Mouse (Mus musculus): Measurements from ENCODE around the gene Xrra1.

Gene Xrra1

DNA sequence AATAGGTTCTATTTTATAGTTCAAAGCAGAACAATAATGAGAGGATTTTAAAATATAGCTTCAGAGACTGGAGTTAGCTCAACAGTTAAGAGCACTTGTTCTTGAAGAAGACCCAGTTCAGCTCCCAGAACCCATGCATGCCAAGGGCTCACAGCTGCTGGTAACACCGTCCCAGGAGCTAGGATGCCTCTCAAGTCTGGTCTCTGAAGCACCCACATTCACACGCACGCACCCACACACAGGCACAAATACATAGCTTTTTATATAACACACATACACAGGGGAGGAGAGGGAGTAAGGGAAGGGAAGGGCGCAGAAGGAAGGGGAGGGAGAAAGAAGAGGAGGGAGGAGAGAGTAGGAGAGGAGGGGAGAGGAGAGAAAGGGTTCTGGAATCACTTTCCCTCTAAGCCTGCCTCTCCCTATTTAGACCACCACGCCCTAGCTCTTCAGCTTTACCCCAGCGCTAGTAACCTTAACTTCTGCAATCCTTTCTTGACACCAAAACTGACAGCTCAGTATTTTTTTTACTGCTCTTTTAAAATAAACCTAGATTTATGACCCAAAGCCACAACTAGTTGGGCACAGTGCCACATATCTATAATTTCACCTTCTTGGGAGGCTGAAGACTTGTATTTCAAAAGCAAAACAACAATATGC, 94.7 kb downstream of the Xrra1 start:
- DNase-seq (ENCODE audit: low spot score in 2 of 2), result peak; percentile 5 to 32

GRCm38 (mm10) chr7:99954212-99954611, 95.3 kb downstream of the Xrra1 start:
- peak; percentile 10 to 47 for DNase-seq (ENCODE audit: low spot score in 2 of 2)

DNA sequence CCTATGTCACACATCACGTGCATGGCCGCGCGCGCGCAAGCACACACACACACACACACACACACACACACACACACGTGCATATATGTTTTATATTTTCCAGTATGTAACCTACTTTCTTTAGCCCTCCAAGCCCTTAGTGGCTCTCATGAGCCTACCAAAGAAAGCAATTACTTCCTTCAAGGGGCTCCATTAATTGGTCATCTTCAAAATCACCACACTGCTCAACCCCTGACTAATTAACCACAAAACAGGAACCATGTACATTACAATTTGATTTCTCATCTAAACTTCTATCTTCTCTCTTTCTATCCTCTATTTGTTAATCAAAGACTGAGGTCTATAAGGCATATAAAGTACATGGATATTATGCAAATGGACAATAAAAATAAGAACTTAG, 97.2 kb downstream of the Xrra1 start:
- DNase-seq (ENCODE audit: low spot score in 2 of 2), result peak in 1 of 2 experiments; percentile 8

- peak; percentile 12 to 41 for DNase-seq (ENCODE audit: low spot score in 2 of 2)
These were observed 98.5 kb downstream of the Xrra1 start for GRCm38 (mm10) chr7:99957226-99957965.

GRCm38 (mm10) chr7:99960571-99960970, 101.7 kb downstream of the Xrra1 start:
- DNase-seq (ENCODE audit: low spot score in 2 of 2), result peak; percentile 13 to 36

DNA sequence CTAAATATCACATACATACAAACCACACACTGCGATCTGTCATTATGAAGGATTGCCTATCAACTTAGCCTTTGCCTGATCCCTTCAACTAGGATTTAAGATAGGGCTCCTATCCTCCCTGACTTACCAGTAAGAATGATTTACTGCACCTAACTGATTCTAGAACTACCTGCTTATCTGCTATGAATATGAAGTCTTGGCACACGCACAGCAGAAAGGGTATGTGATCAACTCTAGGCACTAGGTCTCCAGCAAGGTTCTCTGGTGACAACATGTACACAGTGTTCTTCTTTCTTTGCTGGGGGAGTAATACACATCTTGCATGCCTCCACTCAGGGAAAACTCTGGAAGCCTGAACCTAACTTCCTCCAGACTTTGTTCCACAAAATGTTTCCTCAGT, 102.6 kb downstream of the Xrra1 start:
- peak; percentile 10 to 13 for DNase-seq (ENCODE audit: low spot score in 2 of 2)

GRCm38 (mm10) chr7:99962536-99963236, 103.8 kb downstream of the Xrra1 start:
- peak; percentile 16 to 42 for DNase-seq (ENCODE audit: low spot score in 2 of 2)

DNA sequence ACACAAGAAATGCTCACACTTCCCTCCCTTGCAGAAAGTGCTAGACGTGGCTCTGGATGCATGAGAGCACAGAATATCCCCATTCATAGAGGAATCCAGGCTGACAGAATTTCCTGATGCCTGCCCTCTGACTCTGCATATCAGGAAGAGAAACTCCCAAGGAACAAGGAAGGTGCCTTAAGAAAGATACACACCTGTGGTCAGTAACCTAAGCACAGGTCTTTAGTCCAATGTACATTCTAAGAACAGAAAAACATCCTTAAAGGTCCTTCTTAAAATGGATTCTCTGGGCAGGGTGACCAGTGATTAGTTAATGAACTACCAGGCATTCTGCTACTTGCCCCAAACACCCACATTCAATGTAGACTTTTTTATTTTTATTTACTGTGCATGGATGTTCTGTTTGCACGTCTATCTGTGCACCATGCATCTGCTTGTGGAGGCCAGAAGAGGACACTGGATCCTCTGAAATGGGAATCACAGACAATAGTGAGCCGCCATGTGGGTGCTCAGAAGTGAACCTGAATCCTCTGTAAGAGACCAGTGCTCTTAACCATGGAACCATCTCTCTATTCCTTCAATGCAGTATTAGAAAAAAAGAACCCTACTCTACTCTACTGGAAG, 104.4 kb downstream of the Xrra1 start:
- DNase-seq (ENCODE audit: low spot score in 2 of 2), result peak in 1 of 2 experiments; percentile 19

DNA sequence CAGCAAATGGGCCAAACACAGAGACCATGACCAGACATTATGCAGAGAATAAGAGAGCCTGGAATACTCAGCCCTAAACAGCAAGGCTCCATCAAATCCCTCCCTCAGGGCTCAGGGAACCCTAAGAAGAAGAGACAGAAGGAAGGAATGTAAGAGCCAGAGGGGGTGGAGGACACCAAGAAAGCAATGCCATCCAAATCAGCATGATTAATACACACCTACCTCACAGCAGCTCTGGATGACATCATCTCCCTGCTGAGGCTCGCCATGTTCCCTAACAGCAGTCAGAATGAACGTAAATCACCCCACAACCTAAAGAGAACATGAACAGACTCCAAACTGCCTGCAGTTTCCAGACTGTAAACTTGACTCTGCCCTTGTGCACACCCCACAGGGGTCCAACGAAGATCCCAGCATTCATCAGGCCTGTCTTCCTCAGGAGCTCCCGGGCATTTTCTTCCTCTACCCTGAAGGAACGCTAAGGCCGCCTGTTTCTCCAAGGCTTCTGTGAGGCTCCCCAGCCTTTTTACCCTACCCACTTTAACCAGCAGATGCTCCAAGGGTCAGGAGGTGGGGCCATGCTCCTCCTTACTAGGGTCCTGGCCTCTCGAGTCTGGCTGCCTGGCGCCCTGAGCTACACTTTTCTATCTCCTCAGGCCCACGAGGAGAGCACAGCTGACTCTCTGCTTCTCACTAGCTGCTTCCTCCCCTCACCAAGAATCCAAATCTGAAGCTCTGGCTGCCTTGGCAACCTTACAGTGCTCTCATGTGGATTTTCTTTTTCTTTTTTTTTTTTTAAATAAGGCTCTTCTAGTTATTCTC, 106.3 kb downstream of the Xrra1 start:
- DNase-seq (ENCODE audit: low spot score in 2 of 2), result peak in 1 of 2 experiments; percentile 56

GRCm38 (mm10) chr7:99966011-99966721, 107.2 kb downstream of the Xrra1 start:
- peak in 1 of 2 experiments; percentile 49 for DNase-seq (ENCODE audit: low spot score in 2 of 2)
